ENCODE assay signal across 8 mouse cellular contexts in genomic region chr13:96010861-96011511, GRCm38 (mm10).
DNase-seq lines count a peak whose midpoint lies in the region; ATAC-seq lines count a peak whose summit lies in the region.

No protein-coding gene starts in this region.

- H3K4me1 ChIP-seq in intestine, embryonic 15.5 days (replicated peaks), result peaks cover 9% of the 10 kb centered on the region
- no peaks in the 10 kb centered on the region for H3K4me1 ChIP-seq in stomach, embryonic 14.5 days (ENCODE audit: control insufficient read depth, insufficient read depth, low read length)

- WGBS in intestine, embryonic 15.5 days, result 14% methylated on average over 11 of the region's 11 CpGs
- WGBS in stomach, embryonic 14.5 days, result 21% methylated on average over 11 of the region's 11 CpGs

- H3K9ac ChIP-seq in intestine, embryonic 15.5 days, result no peak overlapping the region
- no peak overlapping the region for H3K9ac ChIP-seq in stomach, embryonic 14.5 days (replicated peaks; ENCODE audit: low read depth, low read length)

- H3K27me3 ChIP-seq in intestine, embryonic 15.5 days (replicated peaks), result no peaks in the 10 kb centered on the region
- no peaks in the 10 kb centered on the region for H3K27me3 ChIP-seq in stomach, embryonic 14.5 days (ENCODE audit: control insufficient read depth, insufficient read depth, low read length)

- DNase-seq in cerebellum, postnatal 4 days (ENCODE audit: low spot score in 2 of 2), result no peak
- peak; percentile 68 for DNase-seq in right cerebral cortex, adult 18-20 months
- DNase-seq in right cerebral cortex, postnatal 4 days, result no peak
- no peak for DNase-seq in kidney, adult 9 months
- DNase-seq in gastrocnemius, postnatal 4 days (ENCODE audit: low spot score in 2 of 2), result no peak

- H3K4me3 ChIP-seq in intestine, embryonic 15.5 days (replicated peaks), result no peak overlapping the region
- H3K4me3 ChIP-seq in stomach, embryonic 14.5 days (ENCODE audit: low read depth, low read length), result no peak overlapping the region

- H3K36me3 ChIP-seq in intestine, embryonic 15.5 days, result no peaks in the 10 kb centered on the region
- H3K36me3 ChIP-seq in stomach, embryonic 14.5 days (ENCODE audit: control insufficient read depth, insufficient read depth, low read length), result no peaks in the 10 kb centered on the region

- no peaks in the 10 kb centered on the region for H3K9me3 ChIP-seq in intestine, embryonic 15.5 days
- H3K9me3 ChIP-seq in stomach, embryonic 14.5 days (ENCODE audit: control insufficient read depth, low read depth, low read length), result no peaks in the 10 kb centered on the region

- no peak overlapping the region for H3K27ac ChIP-seq in intestine, embryonic 15.5 days
- H3K27ac ChIP-seq in stomach, embryonic 14.5 days (ENCODE audit: low read length), result no peak overlapping the region

- ATAC-seq in cerebellum, adult (ENCODE audit: insufficient number of reproducible peaks, low FRiP score, low TSS enrichment), result peak; percentile 52; the same call in 1 of the 2 replicates
- peak; percentile 93 for ATAC-seq in intestine, embryonic 15.5 days
- peak; percentile 61; the same call in 1 of the 2 replicates for ATAC-seq in stomach, embryonic 14.5 days (ENCODE audit: insufficient number of reproducible peaks, insufficient read depth, low FRiP score, low read depth)

- peak overlapping the region; percentile 42 for H3K4me2 ChIP-seq in intestine, embryonic 15.5 days (replicated peaks)
- peak overlapping the region; percentile 7; the same call in 1 of the 2 replicates for H3K4me2 ChIP-seq in stomach, embryonic 14.5 days (replicated peaks; ENCODE audit: low read depth, low read length)
